Mouse (Mus musculus) forebrain, embryonic 14.5 days (tissue): ENCODE measurements around the gene Sorbs1. TPM values are rescaled to one million over a fixed set of nuclear protein-coding genes. Genes with fewer than 3 reads are reported as not detected.

Source experiments
- ATAC-seq: fragments of 200-750 bp; cut with Nextera tagmentation; 2 replicates; pipeline ENCODE4 v1.8.0; 2017; ENCODE audit warnings: mild to moderate bottlenecking, moderate library complexity
- DNase-seq: peaks from one replicate; pipeline ENCODE4 v3.0.0-alpha.2; 2015; ENCODE audit warnings: low spot score
- H3K27ac ChIP-seq: fragments of 300-500 bp; sonication (generic); 2 replicates; pipeline ENCODE4 v1.5.1; 2014; ENCODE audit warnings: low read depth, mild to moderate bottlenecking, control low read depth, low read length, moderate library complexity
- H3K27me3 ChIP-seq: fragments of 300-500 bp; sonication (generic); replicated peaks from 2 replicates; pipeline ENCODE4 v1.6.1; 2014; ENCODE audit warnings: low read length, control low read depth, mixed read lengths; ENCODE audit not compliant: control insufficient read depth, insufficient read depth
- H3K36me3 ChIP-seq: fragments of 300-500 bp; sonication (generic); 2 replicates; pipeline ENCODE4 v1.6.1; 2014; ENCODE audit warnings: low read length, control low read depth; ENCODE audit not compliant: control insufficient read depth, insufficient read depth
- H3K4me1 ChIP-seq: fragments of 300-500 bp; sonication (generic); 2 replicates; pipeline ENCODE4 v1.6.1; 2014; ENCODE audit warnings: antibody characterized with exemption, low read length, control low read depth; ENCODE audit not compliant: control insufficient read depth, insufficient read depth
- H3K4me2 ChIP-seq: fragments of 300-500 bp; sonication (generic); 2 replicates; pipeline ENCODE4 v1.6.1; 2014; ENCODE audit warnings: mild to moderate bottlenecking, control low read depth, low read length
- H3K4me3 ChIP-seq: fragments of 300-500 bp; sonication (generic); 2 replicates; pipeline ENCODE4 v1.5.1; 2014; ENCODE audit warnings: low read depth, low read length, control low read depth
- H3K9ac ChIP-seq: fragments of 300-500 bp; sonication (generic); 2 replicates; pipeline ENCODE4 v1.6.1; 2014; ENCODE audit warnings: mild to moderate bottlenecking, low read length, control low read depth, moderate library complexity
- H3K9me3 ChIP-seq: fragments of 300-500 bp; sonication (generic); replicated peaks from 2 replicates; pipeline ENCODE4 v1.6.1; 2016; ENCODE audit warnings: low read length, control low read depth, mixed read lengths; ENCODE audit not compliant: control insufficient read depth
- WGBS: fragments of 180-500 bp; shearing (Covaris S2); extraction: QIAGEN DNeasy Blood & Tissue Kit; methylation state at CpG from one replicate; pipeline ENCODE4 v1.1.7; 2014; 5-methylcytosine and 5-hydroxymethylcytosine counted together
- polyA plus RNA-seq: library from polyadenylated mRNA; unstranded; fragments of >200 nt; fragmentation: Nextera tagmentation; extraction: Ambion mirVana; gene quantifications from 2 replicates; pipeline ENCODE4 v1.2.1, GENCODE M21; 2014

Sorbs1 gene
- polyA plus RNA-seq, 1 experiment from 2014 or later, result 61.1 TPM

- Histone ChIP-seq H3K9ac (no peak overlapping the region), H3K36me3 (peaks cover 6% of the 10 kb centered on the region; the same call in 1 of the 2 replicates), H3K27me3 (no peaks in the 10 kb centered on the region), H3K4me3 (no peak overlapping the region), H3K4me2 (no peak overlapping the region), H3K4me1 (no peaks in the 10 kb centered on the region), H3K27ac (no peak overlapping the region), H3K9me3 (no peaks in the 10 kb centered on the region)
- DNase-seq, result no peak
- 92% methylated on average over 6 of the region's 6 CpGs for WGBS
- no peak for ATAC-seq
Observed at GRCm38 (mm10) chr19:40451307-40451706, 62.3 kb downstream of the Sorbs1 start.

DNA sequence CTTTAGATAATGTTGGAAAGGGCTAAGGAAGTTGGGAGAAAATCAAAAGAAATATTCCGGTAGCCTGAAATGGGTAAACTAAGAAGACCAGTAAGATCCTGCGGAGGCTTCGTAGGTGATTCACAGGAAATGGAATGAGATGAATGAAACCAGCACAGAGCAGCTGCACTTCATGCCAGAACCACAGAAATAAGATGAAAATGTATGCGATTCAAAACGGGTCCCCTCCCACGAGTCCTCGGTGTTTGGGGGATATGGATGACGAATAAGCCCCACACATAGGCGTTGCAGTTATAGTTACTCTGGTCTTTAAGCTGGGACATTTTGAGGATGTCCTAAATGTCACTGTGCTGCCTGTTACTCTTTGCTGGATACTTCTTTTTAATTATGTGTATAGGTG lies 67.1 kb downstream of the Sorbs1 start:
- Histone ChIP-seq H3K36me3 (peaks cover 6% of the 10 kb centered on the region; the same call in 1 of the 2 replicates), H3K9ac (no peak overlapping the region), H3K4me1 (no peaks in the 10 kb centered on the region), H3K4me3 (no peak overlapping the region), H3K27me3 (no peaks in the 10 kb centered on the region), H3K9me3 (no peaks in the 10 kb centered on the region), H3K27ac (no peak overlapping the region), H3K4me2 (no peak overlapping the region)
- ATAC-seq, result no peak
- 94% methylated on average over 9 of the region's 9 CpGs for WGBS
- DNase-seq, result no peak

DNA sequence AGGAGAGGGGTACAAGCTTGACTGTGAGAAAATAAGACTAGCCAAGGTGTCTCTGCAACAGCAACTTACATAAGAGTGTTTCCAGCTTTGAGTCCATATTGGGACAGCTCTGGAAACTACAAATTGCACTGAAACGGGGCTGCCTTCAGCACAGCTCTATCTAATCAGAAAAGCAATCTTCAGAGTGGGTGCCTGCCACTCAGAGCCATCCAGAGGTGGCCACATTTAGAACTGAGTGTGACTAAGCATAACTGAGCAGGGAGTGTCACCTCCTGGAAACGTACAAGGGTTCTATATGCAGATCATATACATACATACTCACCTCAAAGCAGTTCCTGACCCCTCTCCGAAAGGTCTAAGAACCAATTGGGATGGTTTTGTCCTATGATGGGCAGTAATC lies 71.2 kb downstream of the Sorbs1 start:
- Histone ChIP-seq H3K9me3 (no peaks in the 10 kb centered on the region), H3K4me1 (peaks cover 6% of the 10 kb centered on the region; the same call in 1 of the 2 replicates), H3K4me3 (no peak overlapping the region), H3K36me3 (no peaks in the 10 kb centered on the region), H3K9ac (no peak overlapping the region), H3K27ac (no peak overlapping the region), H3K27me3 (no peaks in the 10 kb centered on the region), H3K4me2 (no peak overlapping the region)
- ATAC-seq, result no peak
- WGBS, result 91% methylated on average over 3 of the region's 3 CpGs
- DNase-seq, result no peak

GRCm38 (mm10) chr19:40440951-40441350 lies 72.6 kb downstream of the Sorbs1 start:
- no peak for ATAC-seq
- Histone ChIP-seq H3K4me2 (no peak overlapping the region), H3K9ac (no peak overlapping the region), H3K4me1 (peaks cover 11% of the 10 kb centered on the region; the same call in 1 of the 2 replicates), H3K4me3 (no peak overlapping the region), H3K27ac (no peak overlapping the region), H3K9me3 (no peaks in the 10 kb centered on the region), H3K27me3 (no peaks in the 10 kb centered on the region), H3K36me3 (no peaks in the 10 kb centered on the region)
- DNase-seq, result no peak
- 81% methylated on average over 4 of the region's 4 CpGs for WGBS

DNA sequence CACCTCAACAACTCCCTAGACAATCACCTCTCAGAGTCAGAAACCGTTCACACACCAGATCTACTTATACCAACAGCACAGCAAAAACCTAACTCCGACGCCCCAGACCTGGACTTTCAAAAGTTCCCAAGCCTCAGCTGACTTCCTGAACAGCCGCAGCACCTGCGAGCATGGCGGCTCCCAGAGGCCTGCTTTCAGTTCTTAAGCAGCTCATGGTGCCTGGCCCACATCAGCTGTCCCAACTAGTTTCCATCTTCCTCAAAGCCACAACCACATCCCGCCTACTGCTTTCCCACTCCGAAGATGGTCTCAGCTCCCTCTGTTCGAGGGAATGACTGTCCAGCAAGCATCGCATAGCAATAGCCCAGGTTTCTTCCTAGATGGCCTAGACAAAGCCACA lies 74.7 kb downstream of the Sorbs1 start:
- Histone ChIP-seq H3K27me3 (no peaks in the 10 kb centered on the region), H3K4me2 (no peak overlapping the region), H3K4me1 (peaks cover 20% of the 10 kb centered on the region), H3K9me3 (no peaks in the 10 kb centered on the region), H3K36me3 (no peaks in the 10 kb centered on the region), H3K4me3 (no peak overlapping the region), H3K9ac (no peak overlapping the region), H3K27ac (no peak overlapping the region)
- DNase-seq, result no peak
- ATAC-seq, result no peak
- WGBS, result 95% methylated on average over 10 of the region's 10 CpGs

- WGBS, result 58% methylated on average over 9 of the region's 9 CpGs
- no peaks in the 10 kb centered on the region for H3K36me3 ChIP-seq
- peak overlapping the region; percentile 48; the same call in 1 of the 2 replicates for H3K27ac ChIP-seq
- H3K9ac ChIP-seq, result no peak overlapping the region
- no peak overlapping the region for H3K4me3 ChIP-seq
- DNase-seq (no peak), ATAC-seq (no peak)
- peaks cover 31% of the 10 kb centered on the region for H3K4me1 ChIP-seq
- no peaks in the 10 kb centered on the region for H3K27me3 ChIP-seq
- H3K9me3 ChIP-seq, result no peaks in the 10 kb centered on the region
- H3K4me2 ChIP-seq, result no peak overlapping the region
Observed at GRCm38 (mm10) chr19:40437651-40438068, 75.9 kb downstream of the Sorbs1 start.

DNA sequence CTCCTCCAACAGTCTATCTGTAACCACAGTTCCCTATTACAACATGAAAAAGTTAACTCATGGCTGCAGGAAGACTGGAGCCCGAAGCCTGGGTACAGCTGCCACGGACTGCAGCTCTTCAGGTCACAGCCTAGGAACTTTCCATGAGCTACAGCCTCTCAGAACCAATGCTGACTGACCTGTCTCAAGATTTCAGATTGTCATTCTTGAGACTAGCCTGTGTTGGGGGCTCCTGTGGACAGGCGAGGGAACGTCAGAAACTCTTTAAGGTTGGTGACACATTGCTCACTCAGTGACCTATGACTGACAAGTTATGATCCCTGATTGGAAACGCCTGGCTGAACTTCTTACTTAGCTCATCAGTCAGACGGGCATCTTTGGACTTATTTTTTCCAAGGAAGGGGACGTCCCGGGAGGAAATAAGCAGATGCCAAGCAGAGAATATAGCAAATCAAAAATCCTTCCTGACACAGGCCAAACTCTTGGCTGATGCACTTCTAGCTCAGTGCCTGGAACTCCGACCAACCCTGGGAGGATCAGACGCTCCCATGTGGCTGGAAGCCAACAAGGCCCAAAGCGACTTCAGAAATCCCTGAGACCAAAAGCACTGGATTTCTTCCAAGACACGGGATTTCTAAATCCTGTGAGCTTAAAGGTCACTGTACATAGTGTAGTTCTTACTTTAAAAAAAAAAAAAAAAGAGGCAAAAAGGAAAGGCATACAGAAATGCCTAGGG lies 76.9 kb downstream of the Sorbs1 start:
- DNase-seq, result peak; percentile 53
- H3K4me1 ChIP-seq, result peaks cover 37% of the 10 kb centered on the region
- H3K27me3 ChIP-seq, result no peaks in the 10 kb centered on the region
- H3K9ac ChIP-seq, result no peak overlapping the region
- peak overlapping the region; percentile 48; the same call in 1 of the 2 replicates for H3K27ac ChIP-seq
- no peak overlapping the region for H3K4me3 ChIP-seq
- H3K36me3 ChIP-seq, result no peaks in the 10 kb centered on the region
- ATAC-seq, result no peak
- no peaks in the 10 kb centered on the region for H3K9me3 ChIP-seq
- no peak overlapping the region for H3K4me2 ChIP-seq
- WGBS, result 66% methylated on average over 12 of the region's 12 CpGs

DNA sequence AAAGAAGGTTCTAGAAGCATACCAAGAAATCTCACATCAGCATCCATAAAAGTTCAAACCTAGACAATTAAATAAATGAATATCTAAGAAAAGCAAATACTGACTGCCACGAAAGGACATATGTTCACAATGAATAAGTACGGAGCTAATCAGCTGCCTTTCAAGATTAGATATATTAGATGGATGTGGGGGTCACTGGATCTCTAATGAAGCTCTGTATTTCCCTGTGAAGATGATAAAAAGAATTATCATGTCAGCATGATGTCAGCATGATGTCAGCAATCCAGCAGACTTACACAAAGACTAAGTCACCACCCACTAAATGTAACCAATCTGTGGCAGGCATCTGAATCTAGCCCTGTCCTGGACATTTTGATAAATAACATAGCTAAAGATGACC lies 77.8 kb downstream of the Sorbs1 start:
- WGBS, result 95% methylated on average over 2 of the region's 2 CpGs
- H3K36me3 ChIP-seq, result no peaks in the 10 kb centered on the region
- no peaks in the 10 kb centered on the region for H3K27me3 ChIP-seq
- H3K4me2 ChIP-seq, result no peak overlapping the region
- H3K4me3 ChIP-seq, result no peak overlapping the region
- no peak for DNase-seq
- no peak for ATAC-seq
- no peak overlapping the region for H3K27ac ChIP-seq
- H3K9me3 ChIP-seq, result no peaks in the 10 kb centered on the region
- H3K4me1 ChIP-seq, result peaks cover 37% of the 10 kb centered on the region
- H3K9ac ChIP-seq, result no peak overlapping the region

DNA sequence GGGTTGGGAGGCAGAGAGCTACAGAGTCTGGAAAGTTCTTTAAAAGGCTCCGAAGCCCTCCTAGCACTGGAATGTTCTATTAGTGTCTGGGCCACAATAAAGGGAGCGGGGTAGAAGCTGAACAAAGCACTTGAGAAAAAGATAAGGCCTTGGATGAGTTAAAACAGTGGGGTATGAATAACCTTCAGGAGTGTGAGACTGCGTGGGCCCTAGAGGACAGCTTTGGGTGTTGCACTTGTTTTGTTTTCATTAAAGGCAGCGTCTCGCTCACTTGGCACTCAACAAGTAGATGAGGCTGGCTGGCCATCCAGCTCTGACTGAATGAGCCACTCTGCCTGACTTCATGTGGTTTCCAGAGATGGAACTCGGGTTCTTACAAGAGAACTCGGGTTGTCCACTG lies 78.5 kb downstream of the Sorbs1 start:
- no peaks in the 10 kb centered on the region for H3K27me3 ChIP-seq
- no peaks in the 10 kb centered on the region for H3K9me3 ChIP-seq
- WGBS, result 84% methylated on average over 7 of the region's 7 CpGs
- no peak overlapping the region for H3K4me2 ChIP-seq
- H3K27ac ChIP-seq, result peak overlapping the region; percentile 83
- DNase-seq (no peak), ATAC-seq (no peak)
- H3K4me3 ChIP-seq, result no peak overlapping the region
- no peak overlapping the region for H3K9ac ChIP-seq
- H3K4me1 ChIP-seq, result peaks cover 37% of the 10 kb centered on the region
- no peaks in the 10 kb centered on the region for H3K36me3 ChIP-seq
